Mouse (Mus musculus): ENCODE measurements at regions not wholly inside any gene's neighbourhood (a gene's known extent, or its start where the extent isn't known, plus 50 kb on each side); places are given as distances from the start of the nearest gene placed in this dataset.

DNA sequence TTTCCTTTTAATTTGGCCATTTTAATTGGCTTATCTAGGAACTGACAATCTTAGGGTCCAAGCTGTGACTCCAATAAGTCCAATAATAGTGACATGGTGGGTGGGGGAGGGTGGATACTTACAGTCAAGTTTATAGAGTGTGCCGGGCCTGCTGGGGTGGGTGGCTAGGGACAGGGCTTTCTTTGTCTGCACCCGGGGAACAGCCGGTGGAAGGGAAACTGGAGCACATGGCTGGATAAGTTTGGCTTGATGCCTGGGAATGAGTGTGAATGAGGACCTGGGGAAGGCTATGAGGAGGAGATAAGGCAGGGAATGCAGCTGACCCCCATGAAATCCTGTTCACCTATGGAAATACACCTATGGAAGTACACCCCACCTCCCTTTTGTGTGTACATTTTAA lies 81.7 kb upstream of the Cers4 start:
- DNase-seq (ENCODE audit: low spot score in 2 of 2), result no peak

DNA sequence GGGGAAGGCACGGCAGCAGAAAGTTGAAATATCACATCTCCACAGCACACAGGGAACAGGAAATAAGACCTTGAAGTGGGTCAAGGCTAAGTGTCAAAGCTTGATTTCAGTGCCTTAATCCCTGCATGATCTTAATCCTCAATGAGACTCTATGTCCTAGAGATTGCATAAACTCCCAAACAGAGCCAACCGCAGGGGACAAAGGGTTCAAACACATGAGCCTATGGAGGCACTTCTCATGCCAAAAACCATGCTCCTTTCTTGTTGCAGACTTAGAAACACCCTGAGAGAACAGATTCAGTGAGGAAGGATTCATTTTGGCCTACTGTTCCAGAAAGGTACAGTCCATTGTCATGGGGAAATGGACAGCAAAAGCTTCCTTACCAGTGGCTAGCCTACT lies 81.0 kb upstream of the Cers4 start:
- no peak for DNase-seq (ENCODE audit: low spot score in 2 of 2)

DNA sequence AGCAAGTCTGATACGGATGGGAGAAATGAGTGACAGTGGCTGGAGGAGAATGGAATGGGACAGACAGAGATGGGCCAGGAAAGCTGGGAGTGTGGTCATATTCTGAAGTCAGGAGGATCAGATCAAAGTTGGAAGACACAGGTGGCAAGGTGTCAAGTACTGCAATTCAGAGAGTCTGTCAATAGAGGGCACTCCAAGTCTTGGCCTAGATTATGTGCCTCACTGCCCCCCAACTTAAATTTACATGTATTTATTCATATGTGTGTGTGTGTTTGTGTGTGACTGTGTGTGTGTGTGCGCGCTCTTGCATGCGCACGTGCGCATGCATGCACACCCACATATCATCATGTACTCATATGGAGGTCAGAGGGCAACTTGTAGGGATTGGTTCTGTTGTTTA lies 79.6 kb upstream of the Cers4 start:
- DNase-seq (ENCODE audit: low spot score in 2 of 2), result peak; percentile 6 to 23

DNA sequence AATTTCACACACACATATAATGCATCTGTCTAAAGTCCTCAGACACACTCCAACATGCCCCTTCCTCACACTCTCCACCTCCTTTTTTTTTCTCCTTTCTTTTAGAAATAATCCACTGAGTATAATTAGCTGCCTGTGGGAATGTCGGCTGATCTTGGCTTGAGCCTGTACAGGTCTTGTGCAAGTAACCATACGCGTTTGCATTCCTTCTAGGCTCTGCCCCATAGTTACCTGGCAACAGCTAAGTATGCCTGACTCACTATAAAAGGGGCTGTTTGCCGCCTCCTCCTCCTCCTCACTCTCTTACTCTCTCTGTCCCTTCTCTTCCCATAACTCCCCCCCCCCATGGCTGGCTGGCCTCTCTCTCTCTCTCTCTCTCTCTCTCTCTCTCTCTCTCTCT lies 79.1 kb upstream of the Cers4 start:
- DNase-seq (ENCODE audit: low spot score in 2 of 2), result no peak

DNA sequence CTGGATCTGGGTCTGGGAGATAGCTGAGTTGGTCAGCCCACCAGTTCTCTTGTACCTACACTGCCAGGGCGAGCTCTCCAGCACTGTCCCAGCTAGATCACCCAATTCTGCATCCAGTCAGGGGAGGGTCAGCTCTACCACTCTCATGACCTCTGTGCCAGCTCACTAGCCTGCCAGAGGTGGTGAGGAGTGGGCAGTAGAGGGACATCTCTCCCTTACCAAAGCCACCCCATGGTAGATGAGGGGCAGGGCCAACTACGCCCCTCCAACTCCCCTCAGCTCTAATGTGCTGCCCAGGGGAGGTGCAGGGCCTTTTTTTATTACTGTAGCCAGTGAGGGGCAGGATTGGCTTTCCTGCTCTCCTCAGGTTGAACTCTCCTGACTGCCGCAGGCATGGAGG lies 75.7 kb upstream of the Cers4 start:
- DNase-seq (ENCODE audit: low spot score in 2 of 2), result no peak

DNA sequence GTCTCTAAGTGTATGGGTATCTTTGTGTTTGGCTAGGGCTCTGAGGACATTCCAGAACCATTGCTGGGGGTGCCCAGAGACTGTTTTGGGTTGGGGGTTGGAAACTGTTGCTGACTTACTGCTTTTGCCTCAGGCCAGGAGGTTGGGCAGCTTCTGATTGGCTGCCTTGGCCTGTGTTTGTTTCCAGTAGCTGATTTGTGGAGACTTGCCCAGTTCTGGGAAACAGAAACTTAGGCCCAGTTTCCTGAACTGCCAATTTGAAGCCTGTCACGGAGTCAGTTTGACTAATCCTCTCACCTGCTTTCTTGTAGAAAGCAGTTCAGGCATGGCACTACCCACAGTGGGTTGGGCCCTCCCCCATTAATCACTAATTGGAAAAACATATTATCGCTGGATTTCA lies 59.7 kb upstream of the Cers4 start:
- no peak for DNase-seq (ENCODE audit: low spot score in 2 of 2)

DNA sequence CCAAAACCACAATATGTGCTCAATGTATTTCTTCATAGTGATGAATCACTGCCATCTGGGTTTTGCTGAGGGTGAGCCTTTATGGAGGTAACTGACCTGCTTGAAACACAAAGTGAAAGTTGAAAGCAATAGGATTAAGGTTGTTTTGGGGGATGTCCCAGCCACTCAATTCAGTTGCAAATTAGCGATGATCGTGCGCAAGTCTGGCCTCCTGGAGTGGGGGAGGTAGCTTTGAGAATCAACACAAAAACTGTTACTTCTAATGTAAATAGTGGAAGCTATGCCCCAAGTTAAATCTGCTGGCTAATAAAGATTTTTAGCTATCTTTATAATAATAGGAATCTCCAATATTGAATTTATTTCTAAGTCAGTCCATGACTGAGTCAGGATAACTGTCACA lies 56.3 kb upstream of the Cers4 start:
- DNase-seq (ENCODE audit: low spot score in 2 of 2), result no peak

All from natural killer cell, adult 2 months (primary cell).